Mouse (Mus musculus): Measurements from ENCODE around the gene Cnp. TPM values are rescaled to one million over a fixed set of nuclear protein-coding genes. Genes with fewer than 3 reads are reported as not detected.

Cnp gene
- polyA plus RNA-seq, 1 experiment from 2014 or later = 28.0 TPM

- Histone ChIP-seq H3K9ac (ENCODE audit: low read length) (no peak overlapping the region), H3K4me3 (ENCODE audit: low read depth, low read length) (no peak overlapping the region), H3K4me1 (ENCODE audit: control insufficient read depth, insufficient read depth, low read length) (peaks cover 11% of the 10 kb centered on the region; the same call in 1 of the 2 replicates), H3K4me2 (ENCODE audit: low read depth) (no peak overlapping the region), H3K9me3 (ENCODE audit: control insufficient read depth, low read length) (no peaks in the 10 kb centered on the region), H3K27me3 (ENCODE audit: control insufficient read depth, insufficient read depth, low read length) (no peaks in the 10 kb centered on the region), H3K27ac (ENCODE audit: low read depth, low read length) (no peak overlapping the region), H3K36me3 (ENCODE audit: control insufficient read depth, insufficient read depth, low read length) (peaks cover 3% of the 10 kb centered on the region)
- whole genome bisulfite sequencing = 86% methylated on average over 5 of the region's 5 CpGs
- DNase-seq (ENCODE audit: low spot score) = no peak
- no peak for ATAC-seq (ENCODE audit: insufficient read depth, low FRiP score, low TSS enrichment)
Observed at GRCm38 (mm10) chr11:100628056-100628455, 53.4 kb downstream of the Cnp start.

GRCm38 (mm10) chr11:100628862-100629352 lies 54.2 kb downstream of the Cnp start:
- ATAC-seq (ENCODE audit: insufficient read depth, low FRiP score, low TSS enrichment) (no peak), DNase-seq (ENCODE audit: low spot score) (no peak)
- H3K4me1 ChIP-seq (ENCODE audit: control insufficient read depth, insufficient read depth, low read length) = peaks cover 7% of the 10 kb centered on the region; the same call in 1 of the 2 replicates
- H3K9me3 ChIP-seq (ENCODE audit: control insufficient read depth, low read length) = no peaks in the 10 kb centered on the region
- no peak overlapping the region for H3K9ac ChIP-seq (ENCODE audit: low read length)
- H3K4me3 ChIP-seq (ENCODE audit: low read depth, low read length) = no peak overlapping the region
- no peak overlapping the region for H3K4me2 ChIP-seq (ENCODE audit: low read depth)
- peaks cover 3% of the 10 kb centered on the region for H3K36me3 ChIP-seq (ENCODE audit: control insufficient read depth, insufficient read depth, low read length)
- 61% methylated on average over 11 of the region's 13 CpGs for WGBS
- H3K27ac ChIP-seq (ENCODE audit: low read depth, low read length) = no peak overlapping the region
- H3K27me3 ChIP-seq (ENCODE audit: control insufficient read depth, insufficient read depth, low read length) = no peaks in the 10 kb centered on the region

GRCm38 (mm10) chr11:100634530-100634929 lies 59.8 kb downstream of the Cnp start:
- Histone ChIP-seq H3K27ac (ENCODE audit: low read depth, low read length) (no peak overlapping the region), H3K4me2 (ENCODE audit: low read depth) (no peak overlapping the region), H3K4me1 (ENCODE audit: control insufficient read depth, insufficient read depth, low read length) (no peaks in the 10 kb centered on the region), H3K4me3 (ENCODE audit: low read depth, low read length) (no peak overlapping the region), H3K36me3 (ENCODE audit: control insufficient read depth, insufficient read depth, low read length) (no peaks in the 10 kb centered on the region), H3K9ac (ENCODE audit: low read length) (no peak overlapping the region), H3K27me3 (ENCODE audit: control insufficient read depth, insufficient read depth, low read length) (peaks cover 2% of the 10 kb centered on the region), H3K9me3 (ENCODE audit: control insufficient read depth, low read length) (no peaks in the 10 kb centered on the region)
- ATAC-seq (ENCODE audit: insufficient read depth, low FRiP score, low TSS enrichment) = no peak
- 79% methylated on average over 7 of the region's 7 CpGs for WGBS
- no peak for DNase-seq (ENCODE audit: low spot score)

- Histone ChIP-seq H3K9me3 (ENCODE audit: control insufficient read depth, low read length) (no peaks in the 10 kb centered on the region), H3K9ac (ENCODE audit: low read length) (peak overlapping the region; percentile 20; the same call in 1 of the 2 replicates), H3K27me3 (ENCODE audit: control insufficient read depth, insufficient read depth, low read length) (peaks cover 14% of the 10 kb centered on the region), H3K4me2 (ENCODE audit: low read depth) (peak overlapping the region; percentile 68), H3K27ac (ENCODE audit: low read depth, low read length) (no peak overlapping the region), H3K4me3 (ENCODE audit: low read depth, low read length) (peak overlapping the region; percentile 21), H3K36me3 (ENCODE audit: control insufficient read depth, insufficient read depth, low read length) (no peaks in the 10 kb centered on the region), H3K4me1 (ENCODE audit: control insufficient read depth, insufficient read depth, low read length) (0 out of 2 replicates have a peak, but pooled peaks cover 4% of the 10 kb centered on the region)
- DNase-seq (ENCODE audit: low spot score) = peak; percentile 72
- WGBS = 8% methylated on average over 52 of the region's 52 CpGs
- no peak for ATAC-seq (ENCODE audit: insufficient read depth, low FRiP score, low TSS enrichment)
Observed at GRCm38 (mm10) chr11:100640159-100640906, 65.6 kb downstream of the Cnp start.

Other genes starting within 250 kb of the Cnp start
- gene Gast, start 240.5 kb upstream of the Cnp start, polyA plus RNA-seq (2014; fragmentation: Nextera tagmentation; extraction: Ambion mirVana) = not detected in 2 replicates
- gene Hap1, start 218.8 kb upstream of the Cnp start, polyA plus RNA-seq (2014; fragmentation: Nextera tagmentation; extraction: Ambion mirVana) = 10.4 and 10.6 TPM in 2 replicates
- gene Jup, start 177.1 kb upstream of the Cnp start, polyA plus RNA-seq (2014; fragmentation: Nextera tagmentation; extraction: Ambion mirVana) = 43.8 and 48.8 TPM in 2 replicates
- 23.7 and 26.0 TPM in 2 replicates for gene P3h4, start 160.1 kb upstream of the Cnp start, polyA plus RNA-seq (2014; fragmentation: Nextera tagmentation; extraction: Ambion mirVana)
- 47.7 and 49.4 TPM in 2 replicates for gene Fkbp10, start 159.2 kb upstream of the Cnp start, polyA plus RNA-seq (2014; fragmentation: Nextera tagmentation; extraction: Ambion mirVana)
- 110 TPM in 2 replicates for gene Nt5c3b, start 133.1 kb upstream of the Cnp start, polyA plus RNA-seq (2014; fragmentation: Nextera tagmentation; extraction: Ambion mirVana)
- 0.40 and 0.62 TPM in 2 replicates for gene Klhl10, start 133.0 kb upstream of the Cnp start, polyA plus RNA-seq (2014; fragmentation: Nextera tagmentation; extraction: Ambion mirVana)
- 13.9 and 14.8 TPM in 2 replicates for gene Klhl11, start 102.2 kb upstream of the Cnp start, polyA plus RNA-seq (2014; fragmentation: Nextera tagmentation; extraction: Ambion mirVana)
- gene Acly, start 46.9 kb upstream of the Cnp start, polyA plus RNA-seq (2014; fragmentation: Nextera tagmentation; extraction: Ambion mirVana) = 330 and 394 TPM in 2 replicates
- gene Ttc25, start 29.3 kb upstream of the Cnp start, polyA plus RNA-seq (2014; fragmentation: Nextera tagmentation; extraction: Ambion mirVana) = 1.0 and 1.4 TPM in 2 replicates
- 112 and 115 TPM in 2 replicates for gene Nkiras2, start 44.3 kb downstream of the Cnp start, polyA plus RNA-seq (2014; fragmentation: Nextera tagmentation; extraction: Ambion mirVana)
- 77.0 and 81.1 TPM in 2 replicates for gene Dnajc7, start 45.3 kb downstream of the Cnp start, polyA plus RNA-seq (2014; fragmentation: Nextera tagmentation; extraction: Ambion mirVana)
- gene Zfp385c, start 117.6 kb downstream of the Cnp start, polyA plus RNA-seq (2014; fragmentation: Nextera tagmentation; extraction: Ambion mirVana) = 0.32 TPM in 1 of 2 replicates, not detected in the other
- 1.4 and 1.9 TPM in 2 replicates for gene Dhx58, start 129.4 kb downstream of the Cnp start, polyA plus RNA-seq (2014; fragmentation: Nextera tagmentation; extraction: Ambion mirVana)
- gene Kat2a, start 137.6 kb downstream of the Cnp start, polyA plus RNA-seq (2014; fragmentation: Nextera tagmentation; extraction: Ambion mirVana) = 61.3 and 66.4 TPM in 2 replicates
- gene Hspb9, start 138.9 kb downstream of the Cnp start, polyA plus RNA-seq (2014; fragmentation: Nextera tagmentation; extraction: Ambion mirVana) = not detected in 2 replicates
- gene Rab5c, start 163.3 kb downstream of the Cnp start, polyA plus RNA-seq (2014; fragmentation: Nextera tagmentation; extraction: Ambion mirVana) = 58.8 and 63.3 TPM in 2 replicates
- 2.2 and 2.4 TPM in 2 replicates for gene Kcnh4, start 185.0 kb downstream of the Cnp start, polyA plus RNA-seq (2014; fragmentation: Nextera tagmentation; extraction: Ambion mirVana)
- gene Hcrt, start 188.0 kb downstream of the Cnp start, polyA plus RNA-seq (2014; fragmentation: Nextera tagmentation; extraction: Ambion mirVana) = not detected in 2 replicates
- 2.2 and 2.4 TPM in 2 replicates for gene Ghdc, start 196.1 kb downstream of the Cnp start, polyA plus RNA-seq (2014; fragmentation: Nextera tagmentation; extraction: Ambion mirVana)

Data from neural tube, embryonic 11.5 days (tissue).